Mouse (Mus musculus) left cerebral cortex, adult 9 months (tissue): ENCODE results near the gene Fam83f.

ENCODE experiments used
- DNase-seq, 2 experiments: peaks; one replicate each; pipeline ENCODE4 v3.0.0; 2022; ENCODE audit warnings: low spot score in 2 of 2

Fam83f gene

GRCm38 (mm10) chr15:80741836-80742235 lies 70.2 kb downstream of the Fam83f start:
- DNase-seq: no peak

GRCm38 (mm10) chr15:80742991-80743474 lies 71.4 kb downstream of the Fam83f start:
- no peak for DNase-seq

GRCm38 (mm10) chr15:80743606-80744005 lies 72.0 kb downstream of the Fam83f start:
- DNase-seq: no peak

GRCm38 (mm10) chr15:80744667-80745422 lies 73.2 kb downstream of the Fam83f start:
- no peak for DNase-seq

- DNase-seq: no peak
Observed at GRCm38 (mm10) chr15:80748979-80749378, 77.3 kb downstream of the Fam83f start.
